In the genomic region with DNA sequence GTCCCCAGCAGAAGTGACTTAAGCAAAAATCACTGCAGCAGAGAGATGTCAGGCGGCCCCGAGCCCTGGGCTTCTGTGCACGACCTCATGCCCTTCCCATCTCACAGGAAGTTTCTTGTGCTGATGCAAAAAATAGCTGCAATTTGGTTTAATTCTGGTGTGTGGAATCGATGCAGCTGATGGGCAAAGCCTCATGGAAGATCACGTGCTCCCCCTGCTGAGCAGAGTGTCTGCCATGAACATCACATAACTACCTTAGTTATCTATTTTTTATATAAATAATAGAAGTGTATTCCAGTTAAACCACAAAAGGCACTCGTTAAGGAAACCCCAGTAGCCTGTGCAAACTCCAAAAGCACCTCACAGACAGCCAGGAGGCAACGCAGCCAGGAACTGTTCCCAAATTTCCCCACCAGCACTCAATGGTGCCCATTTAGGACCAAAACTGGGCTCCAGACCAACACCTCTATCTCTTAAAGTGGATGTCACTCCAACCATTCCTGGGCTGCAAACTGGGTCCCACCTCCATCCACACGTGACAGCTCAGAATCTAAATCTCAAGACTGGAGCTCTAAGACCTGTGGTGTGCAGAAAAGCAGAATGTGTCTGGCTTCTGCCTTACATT, we compare ENCODE assay signal across 14 mouse cellular contexts.
DNase-seq lines count a peak whose midpoint lies in the region; ATAC-seq and TF ChIP-seq lines count a peak whose summit lies in the region.
"Had no signal": no experiment of that assay in that cellular context is flagged by ENCODE, and none has a peak within 500 bp of the region (broad histone marks: within the 10 kb centered on the region; RNA-seq: fewer than 3 reads in every experiment).

No protein-coding gene starts in this region.

- TF ChIP-seq CTCF in brain, embryonic 14.5 days (IDR thresholded peaks at IDR 0.05; ENCODE audit: borderline replicate concordance, extremely low read depth, insufficient read depth, insufficient read length), result no peak

- DNase-seq in kidney, postnatal 36 days, result peak; percentile 3 to 43
- DNase-seq in kidney, adult 11 months, result no peak
- DNase-seq in brain, embryonic 14.5 days (ENCODE audit: low read depth), result peak; percentile 42
- DNase-seq in heart, adult 9 months (ENCODE audit: low spot score in 2 of 2), result peak; percentile 41 to 49
- peak; percentile 44 for DNase-seq in heart, postnatal 4 days
- DNase-seq in cerebellum, postnatal 4 days (ENCODE audit: low spot score in 2 of 2), result no peak
- DNase-seq in spleen, postnatal 36 days (ENCODE audit: low spot score in 2 of 2), result no peak
- DNase-seq: cerebellum, adult 18-20 months; gastrocnemius, postnatal 14 days; kidney, adult 9 months; liver, postnatal 0 days had no signal

- ATAC-seq in megakaryocyte-erythroid progenitor cell, adult 5-6 weeks (replicated peaks; ENCODE audit: low FRiP score, low TSS enrichment, poor library complexity, severe bottlenecking), result no peak
- ATAC-seq: CD4-positive, CD25-positive, alpha-beta regulatory T cell, adult 4 months; forebrain, embryonic 16.5 days; liver, postnatal 0 days had no signal

- TF ChIP-seq POLR2A in brain, embryonic 14.5 days (IDR thresholded peaks at IDR 0.05; ENCODE audit: borderline replicate concordance, extremely low read depth, insufficient read depth, insufficient read length, poor library complexity, severe bottlenecking), result no peak

Comparison
In these comparisons a context has a peak if more than half of its experiments do, and no peak if none do; other contexts are left out.
1. DNase-seq: peak in kidney, postnatal 36 days (2 of 2), brain, embryonic 14.5 days (single experiment), heart, adult 9 months (2 of 2) and heart, postnatal 4 days (single experiment); none in kidney, adult 11 months (single experiment), cerebellum, postnatal 4 days (0 of 2) and spleen, postnatal 36 days (0 of 2).